In genomic region chr19:34500763-34501162, GRCm38 (mm10) we compare ENCODE assay signal across 9 mouse cellular contexts. TPM values are rescaled to one million over a fixed set of nuclear protein-coding genes. Genes with fewer than 3 reads are reported as not detected.
DNase-seq lines count a peak whose midpoint lies in the region; ATAC-seq lines count a peak whose summit lies in the region.
"Had no signal": no experiment of that assay in that cellular context is flagged by ENCODE, and none has a peak within 500 bp of the region (broad histone marks: within the 10 kb centered on the region; RNA-seq: fewer than 3 reads in every experiment).

No protein-coding gene starts in this region.

- no peaks in the 10 kb centered on the region for H3K9me3 ChIP-seq in kidney, embryonic 15.5 days (replicated peaks)
- no peaks in the 10 kb centered on the region for H3K9me3 ChIP-seq in liver, embryonic 11.5 days (ENCODE audit: control insufficient read depth, low read length)

- no peak overlapping the region for H3K27ac ChIP-seq in kidney, embryonic 15.5 days
- no peak overlapping the region for H3K27ac ChIP-seq in liver, embryonic 11.5 days (ENCODE audit: low read depth, low read length)

- H3K9ac ChIP-seq in kidney, embryonic 15.5 days, result no peak overlapping the region
- no peak overlapping the region for H3K9ac ChIP-seq in liver, embryonic 11.5 days (ENCODE audit: low read depth, low read length)

- 45% methylated on average over 4 of the region's 4 CpGs for WGBS in kidney, embryonic 15.5 days
- WGBS in liver, embryonic 11.5 days, result 37% methylated on average over 4 of the region's 4 CpGs

- no peaks in the 10 kb centered on the region for H3K27me3 ChIP-seq in kidney, embryonic 15.5 days
- no peaks in the 10 kb centered on the region for H3K27me3 ChIP-seq in liver, embryonic 11.5 days (replicated peaks; ENCODE audit: control insufficient read depth, insufficient read depth, low read length)

- 0 out of 2 replicates have a peak, but pooled peaks cover 3% of the 10 kb centered on the region for H3K36me3 ChIP-seq in kidney, embryonic 15.5 days
- no peaks in the 10 kb centered on the region for H3K36me3 ChIP-seq in liver, embryonic 11.5 days (ENCODE audit: control insufficient read depth, insufficient read depth, low read length)

- ATAC-seq in common myeloid progenitor, adult 5-6 weeks (replicated peaks; ENCODE audit: low read depth, poor library complexity, severe bottlenecking), result peak; percentile 99
- peak; percentile 79 for ATAC-seq in kidney, embryonic 15.5 days (replicated peaks; ENCODE audit: low FRiP score)
- peak; percentile 74 for ATAC-seq in liver, embryonic 11.5 days (replicated peaks; ENCODE audit: low FRiP score)
- ATAC-seq in neutrophil, adult 5-6 weeks (ENCODE audit: extremely low read depth, insufficient number of reproducible peaks, low FRiP score, poor library complexity, severe bottlenecking), result peak; percentile 96

- H3K4me1 ChIP-seq in kidney, embryonic 15.5 days, result no peaks in the 10 kb centered on the region
- no peaks in the 10 kb centered on the region for H3K4me1 ChIP-seq in liver, embryonic 11.5 days (replicated peaks; ENCODE audit: control insufficient read depth, insufficient read depth, low read length)

- H3K4me3 ChIP-seq in kidney, embryonic 15.5 days (replicated peaks), result no peak overlapping the region
- no peak overlapping the region for H3K4me3 ChIP-seq in liver, embryonic 11.5 days (ENCODE audit: low read depth, low read length)
- H3K4me3 ChIP-seq: erythroblast, embryonic 14.5 days had no signal

- peak; percentile 81 to 88 for DNase-seq in B cell, adult 2 months
- DNase-seq in ZHBTc4 (ENCODE audit: low read depth, low spot score), result peak; percentile 86
- DNase-seq in gastrocnemius, postnatal 4 days (ENCODE audit: low spot score in 2 of 2), result peak; percentile 26 to 62
- DNase-seq in liver, embryonic 11.5 days (ENCODE audit: low spot score), result no peak
- DNase-seq in testis, postnatal 14 days (ENCODE audit: low spot score), result peak; percentile 37

- H3K4me2 ChIP-seq in kidney, embryonic 15.5 days, result no peak overlapping the region
- H3K4me2 ChIP-seq in liver, embryonic 11.5 days, result no peak overlapping the region

RNA-seq across cellular contexts. Expression of gene Ch25h, which starts 25.8 kb away (rescaled TPM):
- 0.09 TPM in 1 of 2 replicates, not detected in the other for total RNA-seq in common myeloid progenitor, adult 5-6 weeks (2017)
- under 1 TPM; 0.44 to 0.66 TPM for total RNA-seq in gastrocnemius, postnatal 4 days (2021)
- polyA plus RNA-seq in kidney, embryonic 15.5 days (2015; fragmentation: Nextera tagmentation; extraction: Ambion mirVana), result 1.8 and 2.2 TPM in 2 replicates
- 0.82 and 1.5 TPM in 2 replicates for polyA plus RNA-seq in liver, embryonic 11.5 days (2014; fragmentation: Nextera tagmentation; extraction: Ambion mirVana)
- total RNA-seq in neutrophil, adult 5-6 weeks (2017), result not detected in 2 replicates
- polyA plus RNA-seq: erythroblast, embryonic 14.5 days had no signal

RNA-seq across cellular contexts. Expression of gene Lipa, which starts 26.5 kb away (rescaled TPM):
- total RNA-seq in common myeloid progenitor, adult 5-6 weeks (2017), result 21.6 and 22.7 TPM in 2 replicates
- 10 to 100 TPM; 20.3 to 20.6 TPM for total RNA-seq in gastrocnemius, postnatal 4 days (2021)
- polyA plus RNA-seq in kidney, embryonic 15.5 days (2015; fragmentation: Nextera tagmentation; extraction: Ambion mirVana), result 31.2 and 32.5 TPM in 2 replicates
- 48.2 and 53.6 TPM in 2 replicates for polyA plus RNA-seq in liver, embryonic 11.5 days (2014; fragmentation: Nextera tagmentation; extraction: Ambion mirVana)
- 36.2 and 41.1 TPM in 2 replicates for total RNA-seq in neutrophil, adult 5-6 weeks (2017)

RNA-seq across cellular contexts. Expression of gene Ifit2, which starts 49.7 kb away (rescaled TPM):
- total RNA-seq in common myeloid progenitor, adult 5-6 weeks (2017), result 16.7 and 22.7 TPM in 2 replicates
- total RNA-seq in gastrocnemius, postnatal 4 days (2021), result 1 to 10 TPM; 5.2 to 5.7 TPM
- polyA plus RNA-seq in kidney, embryonic 15.5 days (2015; fragmentation: Nextera tagmentation; extraction: Ambion mirVana), result 9.5 and 9.7 TPM in 2 replicates
- 5.2 and 5.8 TPM in 2 replicates for polyA plus RNA-seq in liver, embryonic 11.5 days (2014; fragmentation: Nextera tagmentation; extraction: Ambion mirVana)
- 27.8 and 32.2 TPM in 2 replicates for total RNA-seq in neutrophil, adult 5-6 weeks (2017)
